Mouse (Mus musculus) liver, embryonic 15.5 days (tissue): Measurements from ENCODE around the gene Rex1bd. TPM values are rescaled to one million over a fixed set of nuclear protein-coding genes. Genes with fewer than 3 reads are reported as not detected.

Source experiments
- ATAC-seq: fragments of 200-750 bp; cut with Nextera tagmentation; 2 replicates; pipeline ENCODE4 v1.8.0; 2017; ENCODE audit warnings: moderate number of reproducible peaks, mild to moderate bottlenecking, moderate library complexity; ENCODE audit not compliant: insufficient read depth
- H3K27ac ChIP-seq: fragments of 300-500 bp; sonication (generic); replicated peaks from 2 replicates; pipeline ENCODE4 v1.5.1; 2015; ENCODE audit warnings: mild to moderate bottlenecking, inconsistent platforms
- H3K27me3 ChIP-seq: fragments of 300-500 bp; sonication (generic); 2 replicates; pipeline ENCODE4 v1.6.1; 2015; ENCODE audit warnings: mild to moderate bottlenecking, inconsistent platforms
- H3K36me3 ChIP-seq: fragments of 300-500 bp; sonication (generic); replicated peaks from 2 replicates; pipeline ENCODE4 v1.6.1; 2015; ENCODE audit warnings: moderate library complexity, mild to moderate bottlenecking, inconsistent platforms
- H3K4me1 ChIP-seq: fragments of 300-500 bp; sonication (generic); replicated peaks from 2 replicates; pipeline ENCODE4 v1.6.1; 2015; ENCODE audit warnings: inconsistent platforms
- H3K4me2 ChIP-seq: fragments of 300-500 bp; sonication (generic); 2 replicates; pipeline ENCODE4 v1.6.1; 2015; ENCODE audit warnings: moderate library complexity, mild to moderate bottlenecking, inconsistent platforms
- H3K4me3 ChIP-seq: fragments of 300-500 bp; sonication (generic); replicated peaks from 2 replicates; pipeline ENCODE4 v1.5.1; 2015; ENCODE audit warnings: mild to moderate bottlenecking, inconsistent platforms
- H3K9ac ChIP-seq: fragments of 300-500 bp; sonication (generic); 2 replicates; pipeline ENCODE4 v1.6.1; 2015; ENCODE audit warnings: moderate library complexity, mild to moderate bottlenecking, inconsistent platforms
- H3K9me3 ChIP-seq: fragments of 300-500 bp; sonication (generic); replicated peaks from 2 replicates; pipeline ENCODE4 v1.6.1; 2016; ENCODE audit warnings: inconsistent platforms
- WGBS: fragments of 180-500 bp; shearing (Covaris S2); methylation state at CpG from one replicate; pipeline ENCODE4 v1.1.7; 2015; ENCODE audit warnings: mixed read lengths; ENCODE audit not compliant: insufficient replicate concordance; 5-methylcytosine and 5-hydroxymethylcytosine counted together
- polyA plus RNA-seq: library from polyadenylated mRNA; unstranded; fragments of >200 nt; fragmentation: Nextera tagmentation; extraction: Ambion mirVana; gene quantifications from 2 replicates; pipeline ENCODE4 v1.2.1, GENCODE M21; 2015

Gene Rex1bd
- polyA plus RNA-seq, 1 experiment from 2014 or later: 60.5 TPM

DNA sequence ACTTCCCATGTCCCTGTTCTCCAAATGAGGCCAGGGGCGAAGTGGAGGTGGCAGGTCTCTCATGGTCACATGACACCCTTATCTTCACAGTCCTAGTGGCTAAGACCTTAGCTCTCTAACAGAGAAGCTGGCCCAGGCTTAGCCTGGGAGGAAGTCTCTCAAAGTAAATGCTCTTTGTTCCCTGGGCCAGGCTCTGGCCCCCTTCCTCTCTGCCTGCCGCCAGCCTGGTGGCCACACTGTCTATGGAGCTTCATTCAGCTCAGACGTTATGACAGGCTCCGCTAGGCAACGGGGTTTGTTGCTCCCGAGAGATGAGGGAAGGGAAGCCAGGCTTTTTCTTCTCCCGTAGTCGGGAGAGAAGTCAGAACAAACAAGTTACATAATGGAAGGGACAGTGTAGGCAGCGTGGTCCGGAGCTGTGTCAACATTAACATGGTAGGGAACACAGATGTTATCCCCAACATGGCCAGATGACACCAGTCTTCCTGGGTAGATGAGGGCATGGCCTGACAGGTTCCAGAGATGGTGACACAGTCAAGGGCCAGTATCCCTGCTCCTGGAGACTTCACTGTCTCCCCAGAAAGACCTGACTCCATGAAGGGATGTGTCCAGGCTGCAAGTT, 37.1 kb downstream of the Rex1bd start:
- Histone ChIP-seq H3K4me3 (no peak overlapping the region), H3K9ac (no peak overlapping the region), H3K9me3 (no peaks in the 10 kb centered on the region), H3K27me3 (no peaks in the 10 kb centered on the region), H3K4me2 (no peak overlapping the region; the same call in 1 of the 2 replicates), H3K36me3 (no peaks in the 10 kb centered on the region; the same call in 1 of the 2 replicates), H3K27ac (peak overlapping the region; percentile 67), H3K4me1 (peaks cover 44% of the 10 kb centered on the region)
- 28% methylated on average over 10 of the region's 10 CpGs for WGBS
- ATAC-seq: peak; percentile 53

DNA sequence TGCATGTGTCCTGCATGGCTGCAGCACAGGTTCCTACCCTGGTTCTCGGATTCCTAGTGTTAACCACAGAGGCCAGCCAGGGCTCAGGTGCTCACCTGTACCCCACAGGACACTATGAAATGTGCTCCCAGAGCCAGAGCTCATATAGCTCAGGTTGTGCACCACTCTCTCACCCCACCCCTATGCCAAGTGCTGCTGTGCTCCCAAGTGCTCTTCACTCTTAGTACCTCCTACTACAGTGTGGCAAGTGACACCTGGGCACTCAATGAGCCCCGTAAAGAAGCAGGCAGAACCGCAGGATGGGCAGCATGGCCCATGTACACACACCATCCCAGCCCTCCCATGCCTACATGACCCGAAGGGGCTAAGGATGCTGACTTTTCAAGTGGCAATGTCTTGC, 37.8 kb downstream of the Rex1bd start:
- Histone ChIP-seq H3K27me3 (no peaks in the 10 kb centered on the region), H3K36me3 (no peaks in the 10 kb centered on the region; the same call in 1 of the 2 replicates), H3K4me1 (peaks cover 44% of the 10 kb centered on the region), H3K4me2 (no peak overlapping the region), H3K9ac (no peak overlapping the region), H3K4me3 (no peak overlapping the region), H3K27ac (peak overlapping the region; percentile 67; the same call in 1 of the 2 replicates), H3K9me3 (no peaks in the 10 kb centered on the region)
- ATAC-seq: no peak
- 76% methylated on average over 4 of the region's 4 CpGs for WGBS

DNA sequence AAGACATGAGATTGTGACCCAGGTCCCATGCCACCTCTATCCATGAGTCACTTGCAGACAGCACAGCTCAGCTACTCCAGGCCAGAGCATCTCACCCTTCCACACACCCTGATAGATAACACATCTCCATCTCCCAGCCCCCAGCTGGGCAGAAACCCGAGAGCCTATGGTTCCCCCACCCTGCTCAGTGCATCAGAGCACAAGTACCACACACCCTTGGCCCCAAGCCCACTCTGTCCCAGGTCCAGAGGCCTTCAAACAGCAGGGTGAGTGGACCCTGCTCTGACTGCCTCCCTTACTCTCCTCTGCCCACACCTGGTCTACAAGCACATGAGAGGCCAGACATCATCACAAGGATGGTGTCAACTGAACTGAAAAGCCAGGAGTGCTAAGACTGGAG, 38.6 kb downstream of the Rex1bd start:
- Histone ChIP-seq H3K4me1 (peaks cover 44% of the 10 kb centered on the region), H3K9ac (no peak overlapping the region), H3K9me3 (no peaks in the 10 kb centered on the region), H3K4me2 (no peak overlapping the region), H3K27ac (no peak overlapping the region), H3K27me3 (no peaks in the 10 kb centered on the region), H3K36me3 (no peaks in the 10 kb centered on the region; the same call in 1 of the 2 replicates), H3K4me3 (no peak overlapping the region)
- no peak for ATAC-seq
- 26% methylated on average over 1 of the region's 1 CpGs for WGBS

DNA sequence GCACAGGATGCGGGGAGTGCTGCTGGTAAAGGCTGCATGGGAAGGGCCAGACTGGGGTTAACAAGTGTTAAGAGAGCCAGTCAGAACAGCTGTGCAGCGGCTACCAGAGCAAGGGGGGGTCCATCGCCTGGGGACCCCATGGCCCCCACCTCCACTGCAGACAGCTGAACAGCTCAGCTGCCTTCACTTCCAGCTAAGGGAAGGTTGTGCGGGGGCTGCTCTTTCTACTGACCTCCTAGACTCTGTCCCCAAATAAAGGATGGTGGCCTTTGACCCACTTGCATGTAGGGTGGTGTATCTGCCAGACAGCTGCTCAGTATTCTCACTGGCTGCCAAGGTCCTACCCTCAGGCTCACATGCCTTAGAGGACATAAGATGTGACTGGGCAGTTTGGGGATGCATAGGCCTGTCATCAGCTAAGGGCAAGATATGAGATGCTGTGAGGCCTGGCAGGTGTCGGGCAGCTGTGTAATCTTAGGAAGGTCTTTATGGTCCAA, 39.3 kb downstream of the Rex1bd start:
- WGBS: 77% methylated on average over 5 of the region's 5 CpGs
- Histone ChIP-seq H3K4me2 (no peak overlapping the region), H3K9ac (no peak overlapping the region), H3K4me1 (peaks cover 44% of the 10 kb centered on the region), H3K27ac (no peak overlapping the region), H3K4me3 (no peak overlapping the region), H3K9me3 (no peaks in the 10 kb centered on the region), H3K36me3 (no peaks in the 10 kb centered on the region; the same call in 1 of the 2 replicates), H3K27me3 (no peaks in the 10 kb centered on the region)
- peak; percentile 45 for ATAC-seq

DNA sequence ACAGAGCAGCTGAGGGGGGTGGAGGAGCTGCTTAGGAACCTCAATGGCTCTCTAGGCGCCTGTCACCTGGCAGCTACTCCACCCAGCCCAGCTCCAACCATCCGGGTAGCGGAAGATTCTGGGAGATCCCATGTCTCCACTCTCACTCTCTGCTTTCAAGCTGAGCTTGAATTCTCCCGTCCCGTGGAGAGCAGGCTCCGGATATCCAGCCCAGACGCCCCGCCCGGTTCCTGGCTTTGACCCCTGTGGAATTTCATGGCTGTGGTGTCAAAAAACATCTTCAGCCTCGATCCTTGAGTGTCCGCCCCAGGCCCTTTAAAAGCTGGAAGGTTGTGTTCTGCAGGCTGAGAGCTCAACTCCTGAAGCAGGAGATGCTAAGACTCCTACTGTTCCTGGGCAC, 39.8 kb downstream of the Rex1bd start:
- ATAC-seq: no peak
- Histone ChIP-seq H3K9ac (no peak overlapping the region), H3K9me3 (no peaks in the 10 kb centered on the region), H3K36me3 (no peaks in the 10 kb centered on the region; the same call in 1 of the 2 replicates), H3K4me3 (no peak overlapping the region), H3K4me1 (peaks cover 44% of the 10 kb centered on the region), H3K27me3 (no peaks in the 10 kb centered on the region), H3K27ac (no peak overlapping the region), H3K4me2 (no peak overlapping the region)
- 79% methylated on average over 11 of the region's 11 CpGs for WGBS

DNA sequence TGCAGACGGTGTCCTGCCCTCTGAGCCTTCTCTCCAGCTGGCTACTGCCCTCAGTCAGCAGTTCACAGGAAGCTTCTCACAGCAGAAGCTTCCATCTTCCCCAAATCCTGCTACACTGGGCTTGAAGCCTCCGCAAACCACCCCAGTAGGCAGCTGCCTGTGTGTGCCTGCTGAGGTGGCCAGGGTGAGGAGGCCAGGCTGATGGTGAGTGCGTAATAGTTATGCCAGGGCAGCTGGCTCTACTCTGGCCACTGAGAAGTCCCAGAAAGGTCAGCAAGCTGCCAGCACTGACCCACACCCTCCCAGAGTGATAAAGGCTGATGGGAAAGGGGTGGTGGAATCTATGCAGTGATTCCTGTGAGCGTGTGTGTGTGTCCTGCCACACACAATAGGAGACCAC, 40.2 kb downstream of the Rex1bd start:
- Histone ChIP-seq H3K4me2 (no peak overlapping the region), H3K9ac (no peak overlapping the region), H3K4me1 (peaks cover 44% of the 10 kb centered on the region), H3K9me3 (no peaks in the 10 kb centered on the region), H3K27me3 (no peaks in the 10 kb centered on the region), H3K36me3 (no peaks in the 10 kb centered on the region; the same call in 1 of the 2 replicates), H3K27ac (no peak overlapping the region), H3K4me3 (no peak overlapping the region)
- ATAC-seq: no peak
- 79% methylated on average over 4 of the region's 4 CpGs for WGBS

DNA sequence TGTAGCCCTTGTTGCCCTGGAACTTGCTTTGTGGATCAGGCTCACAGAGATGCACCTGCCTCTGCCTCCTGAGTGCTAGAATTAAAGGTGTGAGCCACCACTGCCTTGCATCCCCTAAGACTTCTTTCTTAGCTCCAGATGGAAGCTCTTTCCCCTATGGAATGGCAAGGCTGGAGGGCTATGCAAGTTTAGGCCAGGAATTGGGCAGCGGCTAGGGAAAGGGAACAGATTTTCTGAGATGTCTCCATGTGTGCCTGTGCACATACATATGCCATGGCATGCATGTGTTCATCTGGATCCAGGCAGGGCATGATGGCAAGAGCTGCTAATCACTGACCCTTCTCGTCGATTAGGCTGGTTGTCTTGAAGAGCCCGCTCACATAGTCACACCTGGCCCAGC, 40.9 kb downstream of the Rex1bd start:
- no peaks in the 10 kb centered on the region for H3K9me3 ChIP-seq
- H3K27ac ChIP-seq: no peak overlapping the region
- H3K4me3 ChIP-seq: no peak overlapping the region
- no peak overlapping the region for H3K4me2 ChIP-seq
- H3K27me3 ChIP-seq: no peaks in the 10 kb centered on the region
- no peaks in the 10 kb centered on the region; the same call in 1 of the 2 replicates for H3K36me3 ChIP-seq
- no peak overlapping the region for H3K9ac ChIP-seq
- WGBS: 77% methylated on average over 4 of the region's 4 CpGs
- no peak for ATAC-seq
- peaks cover 44% of the 10 kb centered on the region for H3K4me1 ChIP-seq

DNA sequence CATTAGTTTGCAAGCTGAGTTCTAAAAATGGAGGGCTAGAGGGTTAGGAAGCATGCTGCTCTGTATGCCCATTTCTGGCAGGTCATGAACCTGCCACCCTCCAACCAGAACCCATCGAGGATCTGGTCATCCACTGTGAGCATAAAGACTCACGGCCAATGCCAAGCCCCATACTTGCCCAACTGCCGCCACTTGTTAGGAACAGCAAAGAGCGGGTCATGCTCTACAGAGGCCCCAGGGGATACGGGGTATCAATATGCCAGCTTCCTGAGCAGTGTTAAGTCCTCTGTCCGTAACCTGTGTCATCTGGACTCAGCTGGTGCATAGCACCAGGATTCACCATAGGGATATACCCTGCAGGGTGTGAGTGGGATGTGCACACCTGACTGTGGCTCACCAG, 42.4 kb downstream of the Rex1bd start:
- no peaks in the 10 kb centered on the region for H3K27me3 ChIP-seq
- no peak overlapping the region for H3K4me2 ChIP-seq
- no peak for ATAC-seq
- H3K4me3 ChIP-seq: no peak overlapping the region
- H3K27ac ChIP-seq: no peak overlapping the region
- H3K9me3 ChIP-seq: no peaks in the 10 kb centered on the region
- H3K9ac ChIP-seq: no peak overlapping the region
- WGBS: 85% methylated on average over 6 of the region's 6 CpGs
- H3K4me1 ChIP-seq: peaks cover 30% of the 10 kb centered on the region
- H3K36me3 ChIP-seq: no peaks in the 10 kb centered on the region

DNA sequence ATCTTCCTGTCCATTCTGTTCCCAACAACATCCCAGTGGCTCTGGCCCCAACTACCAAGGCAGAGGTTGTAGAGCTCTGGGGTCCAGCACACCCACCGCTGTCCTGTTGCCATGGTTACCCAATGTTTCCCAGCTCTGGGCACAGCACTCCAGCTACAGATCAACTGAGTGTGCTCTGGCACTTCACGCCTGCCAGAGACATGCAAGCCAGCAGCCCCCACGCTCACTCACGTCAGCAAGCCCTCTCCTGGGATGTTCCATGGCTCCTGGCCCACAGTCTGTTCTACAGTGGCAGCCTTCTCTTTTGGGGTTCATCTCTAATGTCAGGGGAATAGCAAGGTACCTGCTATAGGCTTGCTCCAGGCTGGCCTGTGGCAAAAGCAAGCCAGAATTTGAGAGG, 43.2 kb downstream of the Rex1bd start:
- no peak overlapping the region for H3K9ac ChIP-seq
- peaks cover 22% of the 10 kb centered on the region for H3K4me1 ChIP-seq
- no peaks in the 10 kb centered on the region for H3K36me3 ChIP-seq
- H3K9me3 ChIP-seq: no peaks in the 10 kb centered on the region
- H3K4me2 ChIP-seq: no peak overlapping the region
- no peak overlapping the region for H3K4me3 ChIP-seq
- no peaks in the 10 kb centered on the region for H3K27me3 ChIP-seq
- ATAC-seq: no peak
- WGBS: 88% methylated on average over 4 of the region's 4 CpGs
- H3K27ac ChIP-seq: no peak overlapping the region

DNA sequence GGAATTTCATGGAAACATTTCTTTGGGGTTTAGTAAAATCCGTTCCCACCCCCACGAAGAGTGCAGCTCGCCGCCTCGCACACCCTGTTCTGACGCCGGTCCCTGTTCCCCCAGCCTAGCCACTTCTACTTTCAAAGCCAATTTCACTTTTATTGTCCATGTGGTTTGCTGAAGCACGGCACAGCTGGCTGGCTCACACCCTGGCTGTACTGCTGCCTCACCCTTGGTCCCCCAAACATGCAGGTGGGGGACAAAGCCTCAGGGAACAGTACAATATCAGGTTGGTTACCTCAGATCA, 44.1 kb downstream of the Rex1bd start:
- Histone ChIP-seq H3K27ac (no peak overlapping the region), H3K4me2 (no peak overlapping the region), H3K4me1 (peaks cover 21% of the 10 kb centered on the region), H3K27me3 (no peaks in the 10 kb centered on the region), H3K9me3 (no peaks in the 10 kb centered on the region), H3K9ac (no peak overlapping the region), H3K36me3 (no peaks in the 10 kb centered on the region), H3K4me3 (no peak overlapping the region)
- 86% methylated on average over 8 of the region's 8 CpGs for WGBS
- ATAC-seq: no peak

DNA sequence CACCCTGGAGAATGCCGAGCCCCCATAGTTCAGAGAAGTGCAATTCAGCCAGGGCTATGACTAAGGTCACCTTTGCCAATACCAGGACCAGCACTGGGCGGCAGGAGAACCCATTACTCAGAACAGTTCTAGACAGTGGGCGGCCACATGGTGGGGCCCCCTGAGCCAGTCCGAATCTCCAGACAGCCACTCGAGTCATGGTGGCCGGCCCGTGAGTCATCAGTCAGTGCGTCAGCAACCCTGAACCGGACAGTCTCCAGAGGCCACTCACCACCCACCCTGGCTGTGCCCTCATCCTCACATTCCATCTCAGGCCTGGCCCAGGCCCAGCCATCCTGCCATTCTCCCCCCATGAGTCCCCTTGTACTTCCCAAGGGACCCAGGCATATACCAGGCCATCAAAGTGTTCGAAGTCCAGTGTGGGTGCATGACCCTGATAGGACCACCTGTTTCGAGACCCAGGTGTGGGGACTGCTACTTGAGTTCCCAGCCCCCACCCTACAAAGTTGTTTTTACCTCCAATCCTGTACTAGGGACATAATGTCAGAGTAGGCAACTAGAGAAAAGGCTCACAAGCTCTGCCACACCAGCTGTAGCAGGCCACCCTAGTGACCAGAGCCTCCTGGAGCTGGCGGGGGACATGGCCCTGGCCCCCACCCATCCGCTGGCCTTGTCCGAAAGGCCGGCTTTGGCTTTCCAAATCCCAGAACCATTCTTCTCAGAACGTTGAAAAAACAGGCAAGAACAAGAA, 44.6 kb downstream of the Rex1bd start:
- ATAC-seq: no peak
- Histone ChIP-seq H3K4me1 (peaks cover 17% of the 10 kb centered on the region), H3K27me3 (no peaks in the 10 kb centered on the region), H3K27ac (no peak overlapping the region), H3K9ac (no peak overlapping the region), H3K4me3 (no peak overlapping the region), H3K36me3 (no peaks in the 10 kb centered on the region), H3K9me3 (no peaks in the 10 kb centered on the region), H3K4me2 (no peak overlapping the region)
- WGBS: 79% methylated on average over 16 of the region's 16 CpGs
